Mouse (Mus musculus): ENCODE results near the gene Rcvrn.
A peak's percentile ranks its signal among the peaks of the same experiment; 100 is the strongest.

Gene Rcvrn

DNA sequence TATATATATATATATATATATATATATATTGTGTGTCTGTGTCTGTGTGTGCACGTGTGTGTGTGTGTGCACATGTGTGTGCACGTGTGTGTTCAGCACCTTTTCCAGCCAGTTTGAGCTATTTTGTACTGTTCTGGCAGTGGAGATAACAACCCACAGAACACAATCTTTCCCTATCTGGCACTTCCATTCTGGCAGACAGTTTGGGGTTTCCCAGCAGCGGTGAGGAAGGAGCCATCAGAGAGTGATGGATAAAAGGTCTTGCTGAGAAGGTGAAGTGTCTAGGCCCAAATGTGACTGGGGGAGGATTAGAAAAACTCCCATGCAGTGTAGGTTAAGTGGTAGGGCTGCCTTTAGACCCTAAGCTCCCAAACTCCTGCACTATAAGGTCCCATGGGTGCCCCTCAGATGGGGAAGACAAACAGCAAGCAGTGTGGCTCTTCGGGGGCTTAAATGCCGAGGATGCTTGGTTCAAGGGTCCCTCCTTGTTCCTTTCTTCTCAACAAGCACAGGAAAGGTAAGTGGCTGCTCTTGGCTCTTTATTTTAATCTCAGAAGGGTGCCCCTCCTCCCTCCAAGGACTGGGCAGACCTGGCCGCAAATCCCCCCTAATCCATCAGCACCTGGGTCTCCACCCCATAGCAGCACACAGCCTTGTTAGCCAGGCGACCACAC is at the start of gene Rcvrn:
Gene Rcvrn (plus strand): TSS at position 624 of the 674 bp plus-strand sequence.
- DNase-seq (ENCODE audit: extremely low read depth, low read depth, low spot score), result no peak

GRCm38 (mm10) chr11:67647745-67648144 is 47.4 kb upstream of the Rcvrn start:
- DNase-seq (ENCODE audit: extremely low read depth, low read depth, low spot score), result no peak

GRCm38 (mm10) chr11:67648651-67649407 is 46.3 kb upstream of the Rcvrn start:
- no peak for DNase-seq (ENCODE audit: extremely low read depth, low read depth, low spot score)

DNA sequence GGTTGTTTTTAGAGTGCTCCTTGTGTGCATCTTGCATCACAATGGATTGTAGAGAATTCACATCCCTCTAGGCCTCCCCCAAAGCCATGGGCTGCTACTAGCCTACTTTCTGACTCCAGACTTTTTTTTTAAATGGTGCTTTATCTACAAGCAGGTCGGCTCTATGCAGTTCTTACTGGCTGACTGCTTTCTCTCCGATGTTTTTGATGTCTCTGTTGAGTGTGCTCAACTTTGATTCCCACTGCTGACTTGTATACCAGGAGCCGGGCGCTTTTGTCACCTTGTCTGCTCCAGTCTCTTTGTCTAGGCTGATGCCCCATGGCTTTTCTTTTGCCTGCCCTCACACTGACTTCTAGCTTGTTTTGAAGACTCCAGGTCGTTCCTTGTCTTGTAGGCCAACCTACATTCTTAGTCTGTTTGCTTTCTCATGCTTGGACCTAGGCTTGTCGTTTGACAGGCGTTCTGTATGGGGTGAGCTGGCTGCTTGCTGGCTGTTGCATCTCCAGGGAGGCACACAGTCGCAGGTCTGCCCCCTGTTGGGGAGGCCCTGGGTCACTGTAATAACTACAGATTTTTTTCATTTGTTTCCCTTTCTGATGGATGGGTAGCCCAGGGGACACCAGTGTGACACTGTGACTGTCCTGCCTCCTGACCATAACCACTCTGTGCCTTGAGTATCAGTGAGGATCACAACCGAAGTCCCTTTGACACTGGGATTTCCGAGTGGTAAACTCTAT is 45.0 kb upstream of the Rcvrn start:
- no peak for DNase-seq (ENCODE audit: extremely low read depth, low read depth, low spot score)

- DNase-seq (ENCODE audit: extremely low read depth, low read depth, low spot score), result no peak
Measured at GRCm38 (mm10) chr11:67651731-67652130, 43.4 kb upstream of the Rcvrn start.

DNA sequence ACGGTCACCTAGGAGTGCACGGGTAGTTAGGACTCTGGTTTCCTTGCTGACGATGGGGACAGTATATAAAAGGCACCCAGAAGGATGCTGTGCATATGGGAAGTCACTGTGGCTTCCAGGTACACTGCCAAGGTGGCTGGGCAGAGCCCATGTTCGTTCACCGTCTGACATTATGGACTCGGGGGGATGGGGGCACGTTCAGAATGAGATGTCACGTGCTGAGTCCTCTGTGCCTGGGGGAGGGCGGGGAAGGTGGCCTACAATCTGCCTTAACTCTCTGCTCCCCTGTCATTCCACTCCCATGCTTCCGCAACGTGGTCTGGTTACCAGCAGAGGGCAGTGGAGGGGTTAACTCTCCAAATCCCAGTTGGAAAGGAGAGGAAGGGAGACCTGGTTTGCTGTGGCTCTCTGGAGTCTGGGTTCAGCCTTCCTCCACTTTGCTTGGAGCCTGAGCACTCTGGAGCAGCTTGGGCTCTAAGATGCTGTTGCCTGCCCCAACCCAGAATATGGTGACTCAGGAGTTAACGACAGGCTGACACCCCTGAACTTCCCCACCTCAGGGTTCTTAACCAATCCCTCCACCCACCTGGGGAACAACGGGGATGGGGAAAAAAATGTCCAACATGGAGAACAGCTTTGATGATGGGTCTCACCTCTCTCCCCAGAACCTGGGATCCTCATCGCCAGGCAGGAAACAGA is 42.8 kb upstream of the Rcvrn start:
- DNase-seq (ENCODE audit: extremely low read depth, low read depth, low spot score), result no peak

DNA sequence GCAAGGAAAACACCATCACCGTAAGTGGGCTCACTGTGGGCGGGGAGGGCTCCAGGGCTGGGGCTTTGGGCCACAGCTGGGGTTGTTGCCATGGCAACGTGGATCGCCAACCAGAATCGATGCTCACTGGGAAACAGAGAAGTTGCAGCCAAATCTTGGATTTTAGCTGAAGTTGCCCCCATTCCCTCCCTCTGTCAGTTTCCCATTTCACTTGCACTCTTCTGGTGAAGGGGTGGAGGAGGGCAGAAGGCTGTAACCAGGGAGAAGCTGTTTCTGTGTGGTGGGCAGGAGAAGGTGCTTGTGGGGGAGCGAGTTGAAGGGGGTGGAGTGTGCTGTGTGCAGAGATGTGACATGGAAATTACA is 42.3 kb upstream of the Rcvrn start:
- DNase-seq (ENCODE audit: extremely low read depth, low read depth, low spot score), result no peak

- DNase-seq (ENCODE audit: extremely low read depth, low read depth, low spot score), result no peak
Measured at GRCm38 (mm10) chr11:67653521-67654090, 41.5 kb upstream of the Rcvrn start.

- DNase-seq (ENCODE audit: extremely low read depth, low read depth, low spot score), result no peak
Measured at GRCm38 (mm10) chr11:67654514-67654913, 40.6 kb upstream of the Rcvrn start.

DNA sequence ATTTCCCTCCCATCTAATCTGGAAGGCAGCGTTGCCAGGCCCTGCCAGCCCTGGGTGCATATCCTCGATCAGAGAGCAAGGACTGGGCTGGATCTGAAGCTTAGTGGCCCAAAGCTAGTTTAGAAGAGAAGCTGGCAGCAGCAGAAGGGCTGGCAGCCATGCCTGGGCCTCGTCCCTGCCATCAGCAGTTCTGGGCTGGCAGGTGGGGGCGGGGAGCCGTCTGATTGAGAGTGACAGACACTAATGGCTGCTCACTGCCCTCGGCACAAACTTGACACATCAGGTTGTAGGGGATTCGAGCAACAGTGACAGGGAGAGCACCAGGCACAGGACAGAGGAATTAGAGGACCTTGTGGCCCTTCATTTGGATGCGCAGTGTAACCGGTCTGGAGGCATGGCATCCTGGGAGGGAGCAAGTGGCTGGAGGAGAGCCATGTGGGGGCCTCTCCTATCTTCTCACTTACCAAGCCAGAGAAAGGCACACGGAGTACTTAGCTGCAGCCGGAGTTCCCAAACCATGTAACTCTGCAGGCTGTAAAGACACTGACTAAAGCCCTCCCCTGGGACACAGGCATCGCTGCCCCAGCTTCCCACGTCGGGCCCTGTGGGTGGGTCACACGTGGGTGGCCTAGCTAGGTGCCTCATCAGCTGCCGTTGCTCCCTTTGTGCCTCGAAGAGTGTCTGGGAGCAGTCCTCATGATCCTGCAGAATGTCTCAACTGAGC is 39.7 kb upstream of the Rcvrn start:
- DNase-seq (ENCODE audit: extremely low read depth, low read depth, low spot score), result no peak

GRCm38 (mm10) chr11:67656366-67656765 is 38.8 kb upstream of the Rcvrn start:
- DNase-seq (ENCODE audit: extremely low read depth, low read depth, low spot score), result no peak

DNA sequence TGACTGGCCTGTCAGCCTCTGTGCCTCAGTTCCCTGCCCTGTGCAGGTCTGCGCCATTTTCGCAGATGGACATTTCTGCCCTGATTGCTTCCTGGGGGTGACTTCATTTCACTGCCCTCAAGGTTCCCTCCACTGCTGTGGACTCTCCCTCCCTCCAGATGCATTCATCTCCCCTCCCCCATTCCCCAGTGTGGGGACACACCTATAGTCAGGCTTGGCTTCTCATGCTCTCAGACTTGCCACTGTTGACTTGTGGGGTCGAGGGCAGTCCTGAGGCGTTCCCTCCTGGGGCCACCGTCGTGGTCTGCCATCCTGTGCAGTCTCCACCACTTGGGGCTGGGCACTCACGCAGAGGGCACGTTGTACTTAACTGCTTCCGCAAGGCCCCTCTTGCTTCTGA is 38.3 kb upstream of the Rcvrn start:
- DNase-seq (ENCODE audit: extremely low read depth, low read depth, low spot score), result no peak

DNA sequence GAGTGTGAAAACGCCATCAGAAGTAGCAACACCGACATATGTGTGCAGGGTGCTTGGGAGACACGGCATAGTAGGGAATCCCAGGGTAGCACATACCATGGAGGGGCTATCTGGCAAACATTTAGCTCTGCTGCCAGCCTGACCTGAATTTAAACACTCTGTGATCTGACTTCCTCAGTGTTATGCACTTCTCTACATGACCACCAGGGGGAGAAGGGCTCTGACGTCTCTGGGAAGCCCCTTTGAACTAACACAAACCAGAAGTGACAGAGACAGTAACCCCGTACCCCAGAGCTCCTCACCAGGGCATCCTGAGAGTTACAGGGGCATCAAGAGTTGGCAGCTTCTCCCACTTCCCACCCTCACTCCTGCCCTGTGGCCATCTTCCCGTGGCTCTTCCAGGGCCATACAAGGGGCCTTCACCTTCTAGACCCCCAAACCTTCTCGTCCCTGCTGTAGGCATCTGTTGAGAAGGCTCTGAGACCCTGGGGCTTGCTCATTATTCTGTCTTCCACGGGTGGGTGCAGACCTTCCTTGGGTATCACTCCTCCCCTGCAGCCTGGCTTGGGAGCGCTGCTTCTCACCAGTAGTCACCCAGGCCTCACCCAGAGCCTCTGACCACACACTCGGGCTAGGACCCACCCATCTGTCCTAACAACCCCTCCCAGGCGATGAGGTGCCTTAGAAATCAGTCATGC is 37.3 kb upstream of the Rcvrn start:
- DNase-seq (ENCODE audit: extremely low read depth, low read depth, low spot score), result no peak

DNA sequence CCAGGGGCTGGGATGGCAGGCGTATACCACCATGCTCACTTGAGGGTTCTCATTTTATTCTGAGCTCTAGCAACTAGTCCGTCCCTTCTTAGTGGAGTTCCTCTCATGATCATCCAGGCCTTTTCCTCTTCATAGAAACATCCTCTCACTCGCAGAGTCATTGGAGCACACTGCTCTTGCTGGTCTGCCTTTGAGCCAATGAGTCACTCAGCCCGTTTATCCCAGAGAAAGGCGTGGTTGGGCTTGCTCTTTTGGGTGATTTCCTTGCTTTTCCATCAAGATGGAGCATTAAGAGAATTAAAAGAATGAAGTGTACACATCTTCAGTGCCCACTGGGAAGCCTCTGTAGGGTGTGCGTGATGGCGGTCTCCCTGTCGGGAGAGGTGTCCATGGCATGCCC is 33.7 kb upstream of the Rcvrn start:
- DNase-seq (ENCODE audit: extremely low read depth, low read depth, low spot score), result no peak

GRCm38 (mm10) chr11:67663437-67663836 is 31.7 kb upstream of the Rcvrn start:
- DNase-seq (ENCODE audit: extremely low read depth, low read depth, low spot score), result no peak

DNA sequence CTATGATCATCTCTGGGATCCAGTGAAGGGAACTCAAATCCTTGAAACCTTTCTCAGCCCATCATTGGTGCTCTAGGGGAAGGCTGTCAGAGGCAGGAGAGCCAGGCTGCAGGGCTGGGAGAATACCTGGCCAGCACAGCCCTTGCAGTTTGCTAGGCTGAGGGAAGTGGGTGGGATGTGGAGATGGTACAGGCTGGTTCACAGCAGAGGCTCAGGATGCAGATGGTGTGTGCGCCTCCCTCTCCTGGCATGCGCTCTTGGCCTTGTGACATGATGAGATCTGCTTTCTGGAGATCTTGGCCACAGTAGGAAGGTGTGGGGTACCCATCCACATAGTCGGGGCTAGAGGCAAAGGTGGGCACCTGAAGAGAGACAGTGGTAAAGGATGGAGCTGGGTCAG is 30.9 kb upstream of the Rcvrn start:
- no peak for DNase-seq (ENCODE audit: extremely low read depth, low read depth, low spot score)

GRCm38 (mm10) chr11:67664918-67665317 is 30.2 kb upstream of the Rcvrn start:
- DNase-seq (ENCODE audit: extremely low read depth, low read depth, low spot score), result no peak

- DNase-seq (ENCODE audit: extremely low read depth, low read depth, low spot score), result no peak
Measured at GRCm38 (mm10) chr11:67666129-67666528, 29.0 kb upstream of the Rcvrn start.

DNA sequence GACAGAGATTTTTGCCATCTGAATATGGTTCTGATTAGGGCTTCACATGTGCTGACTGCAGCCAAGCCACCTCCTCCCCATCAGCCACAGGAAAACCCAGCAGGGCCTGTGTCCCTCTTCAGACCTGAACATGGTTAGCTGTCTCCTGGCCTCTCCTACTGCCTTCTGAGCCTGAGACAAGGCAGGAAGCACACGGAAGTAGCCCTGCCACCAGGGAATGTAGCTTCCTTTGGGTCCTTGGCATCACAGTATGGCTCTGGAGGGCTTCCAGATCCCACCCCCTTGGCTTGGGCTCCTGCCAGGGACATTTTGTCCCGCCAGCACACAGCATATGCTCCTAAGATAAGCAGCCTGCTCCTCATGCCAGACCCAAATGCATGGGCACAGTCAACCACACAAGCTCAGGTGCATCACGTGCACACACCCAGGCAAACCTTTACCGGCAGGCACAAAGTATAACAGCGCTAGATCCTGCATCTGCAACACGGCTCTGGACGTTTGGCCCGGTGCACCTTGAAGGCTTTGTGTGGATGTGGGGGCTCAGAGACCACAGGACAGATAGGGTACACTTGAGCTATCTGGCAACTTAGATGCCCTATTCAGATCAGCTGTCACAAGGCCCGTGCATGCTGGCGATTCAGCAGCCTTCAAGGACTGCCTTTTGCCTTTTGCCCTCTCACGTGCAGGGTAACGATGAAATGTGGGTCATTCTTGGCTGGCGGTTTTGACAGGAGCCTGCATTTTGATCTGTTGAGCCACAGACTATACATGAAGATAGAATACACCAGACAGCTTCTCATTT is 27.4 kb upstream of the Rcvrn start:
- DNase-seq (ENCODE audit: extremely low read depth, low read depth, low spot score), result peak; percentile 11
